Mouse (Mus musculus) stomach, postnatal 0 days (tissue): ENCODE data around the gene Snx4. TPM values are rescaled to one million over a fixed set of nuclear protein-coding genes. Genes with fewer than 3 reads are reported as not detected.
A peak's percentile ranks its signal among the peaks of the same experiment; 100 is the strongest.
"Not testable (repeated sequence)": the region's sequence is repeated elsewhere in the genome, so short reads cannot be mapped to it uniquely, and the experiment has no call there.

Experiments used
- ATAC-seq: fragments of 200-750 bp; cut with Nextera tagmentation; 2 replicates; pipeline ENCODE4 v1.8.0; 2017; ENCODE audit not compliant: low FRiP score, low TSS enrichment
- DNase-seq: peaks from one replicate; pipeline ENCODE4 v3.0.0-alpha.2; 2016; ENCODE audit warnings: low spot score
- H3K27ac ChIP-seq: fragments of 300-500 bp; sonication (generic); replicated peaks from 2 replicates; pipeline ENCODE4 v1.5.1; 2014; ENCODE audit warnings: mild to moderate bottlenecking, control low read depth
- H3K27me3 ChIP-seq: fragments of 300-500 bp; sonication (generic); 2 replicates; pipeline ENCODE4 v1.6.1; 2014; ENCODE audit warnings: low read length; ENCODE audit not compliant: control insufficient read depth, insufficient read depth
- H3K36me3 ChIP-seq: fragments of 300-500 bp; sonication (generic); 2 replicates; pipeline ENCODE4 v1.6.1; 2014; ENCODE audit warnings: low read length, mixed read lengths; ENCODE audit not compliant: control insufficient read depth, insufficient read depth
- H3K4me1 ChIP-seq: fragments of 300-500 bp; sonication (generic); replicated peaks from 2 replicates; pipeline ENCODE4 v1.6.1; 2014; ENCODE audit warnings: antibody characterized with exemption; ENCODE audit not compliant: control insufficient read depth, insufficient read depth
- H3K4me2 ChIP-seq: fragments of 300-500 bp; sonication (generic); replicated peaks from 2 replicates; pipeline ENCODE4 v1.6.1; 2014; ENCODE audit warnings: low read depth, mild to moderate bottlenecking, control low read depth, moderate library complexity
- H3K4me3 ChIP-seq: fragments of 300-500 bp; sonication (generic); 2 replicates; pipeline ENCODE4 v1.5.1; 2014; ENCODE audit warnings: low read depth, low read length, control low read depth
- H3K9ac ChIP-seq: fragments of 300-500 bp; sonication (generic); 2 replicates; pipeline ENCODE4 v1.6.1; 2014; ENCODE audit warnings: mild to moderate bottlenecking, low read length, control low read depth, mixed read lengths
- H3K9me3 ChIP-seq: fragments of 300-500 bp; sonication (generic); 2 replicates; pipeline ENCODE4 v1.6.1; 2016; ENCODE audit warnings: low read length; ENCODE audit not compliant: control insufficient read depth
- CTCF ChIP-seq: IDR thresholded peaks from 2 replicates; pipeline ENCODE4 v1.5.1; 2016; ENCODE audit warnings: antibody characterized with exemption, low read depth, mild to moderate bottlenecking, moderate library complexity
- EP300 ChIP-seq: optimal IDR thresholded peaks from 2 replicates; pipeline ENCODE3; 2016; ENCODE audit warnings: antibody characterized with exemption
- WGBS: fragments of 180-500 bp; shearing (Covaris S2); extraction: QIAGEN DNeasy Blood & Tissue Kit; methylation state at CpG from one replicate; pipeline ENCODE4 v1.1.7; 2014; 5-methylcytosine and 5-hydroxymethylcytosine counted together
- polyA plus RNA-seq: library from polyadenylated mRNA; unstranded; fragments of >200 nt; fragmentation: Nextera tagmentation; extraction: Ambion mirVana; gene quantifications from 2 replicates; pipeline ENCODE4 v1.2.1, GENCODE M21; 2015

Snx4 gene
- polyA plus RNA-seq = 59.3 and 59.7 TPM in 2 replicates

DNA sequence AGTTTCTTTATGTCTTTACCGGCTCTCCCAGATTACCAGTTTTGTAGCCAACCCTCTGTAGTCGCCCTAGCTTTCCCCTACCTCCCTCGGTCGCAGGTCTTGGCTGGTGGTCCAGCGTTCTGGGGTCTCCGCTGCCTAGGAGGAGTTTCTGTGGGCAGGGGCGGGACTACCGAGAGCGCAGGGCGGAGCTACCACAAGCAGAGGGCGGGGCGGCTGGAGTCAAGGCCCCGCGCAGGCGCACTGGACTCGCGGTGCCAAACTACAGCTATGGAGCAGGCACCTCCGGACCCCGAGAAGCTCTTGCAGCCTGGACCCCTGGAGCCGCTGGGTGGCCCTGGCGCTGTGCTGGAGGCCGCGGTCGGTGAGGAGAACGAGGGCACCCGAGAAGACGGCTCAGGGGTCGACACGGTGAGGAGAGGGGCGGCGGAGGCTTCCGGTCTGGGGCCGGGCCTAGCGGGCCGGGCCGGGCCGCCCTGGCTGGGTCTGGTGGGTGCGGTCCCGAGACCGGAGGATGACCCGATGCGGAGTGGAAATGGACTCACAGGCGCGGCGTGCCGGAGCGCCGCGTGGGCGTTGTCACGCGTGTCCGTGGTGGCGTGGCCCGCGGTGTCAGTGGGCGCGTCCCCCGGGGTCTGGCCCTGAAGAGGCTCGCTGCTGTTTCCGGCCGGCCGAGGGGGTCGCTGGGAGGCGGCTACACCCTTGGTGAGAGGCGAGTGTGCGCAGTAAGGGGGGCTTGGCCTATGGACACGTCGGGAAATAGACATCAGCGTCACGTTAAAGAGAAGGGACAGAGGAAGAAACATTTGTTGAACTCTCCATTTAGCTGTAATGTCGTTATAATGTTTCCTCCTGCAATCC lies at the start of gene Snx4:
Snx4 (plus strand) TSS at position 249 of the 858 bp plus-strand sequence.
- WGBS = under 1% methylated on average over 70 of the region's 72 CpGs
- peak; percentile 93 for ATAC-seq
- no peaks in the 10 kb centered on the region for H3K27me3 ChIP-seq

DNA sequence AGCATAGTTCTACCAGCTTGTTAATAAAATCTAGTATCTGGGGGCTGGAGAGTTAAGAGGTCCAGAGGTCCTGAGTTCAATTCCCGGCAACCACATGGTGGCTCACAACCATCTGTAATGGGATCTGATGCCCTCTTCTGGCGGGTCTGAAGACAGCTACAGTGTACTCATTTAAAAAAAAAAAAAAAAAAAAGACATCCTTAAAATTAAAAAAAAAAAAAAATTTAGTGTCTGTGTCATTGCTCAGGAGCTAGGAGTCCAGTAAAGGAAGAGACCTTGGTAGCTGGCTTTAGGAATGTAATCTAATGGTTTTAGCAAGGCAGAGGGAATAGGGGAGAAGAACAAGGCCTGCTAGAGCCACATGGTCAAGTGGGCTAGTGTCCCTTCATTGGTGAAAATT lies 40.4 kb upstream of the Snx4 start:
- ATAC-seq = no peak
- Histone ChIP-seq H3K4me2 (no peak overlapping the region), H3K36me3 (peaks cover 11% of the 10 kb centered on the region; the same call in 1 of the 2 replicates), H3K9ac (no peak overlapping the region), H3K4me1 (no peaks in the 10 kb centered on the region), H3K27ac (no peak overlapping the region), H3K27me3 (no peaks in the 10 kb centered on the region), H3K9me3 (no peaks in the 10 kb centered on the region), H3K4me3 (no peak overlapping the region)
- WGBS = 94% methylated on average over 2 of the region's 2 CpGs
- peak; percentile 15 for TF ChIP-seq CTCF
- no peak for TF ChIP-seq EP300
- no peak for DNase-seq

More for the DNA sequence above, at the start of gene Snx4:
- Histone ChIP-seq H3K4me1 (no peaks in the 10 kb centered on the region; the same call in 1 of the 2 replicates), H3K27ac (peak within 1 kb of the TSS; percentile 80), H3K36me3 (no peaks in the 10 kb centered on the region), H3K4me3 (peak within 1 kb of the TSS; percentile 95), H3K9me3 (no peaks in the 10 kb centered on the region), H3K9ac (peak within 1 kb of the TSS; percentile 96), H3K4me2 (peak within 1 kb of the TSS; percentile 67)
- TF ChIP-seq CTCF (peak; percentile 17; the same call in 1 of the 2 replicates), EP300 (no peak)
- DNase-seq = peak; percentile 95

DNA sequence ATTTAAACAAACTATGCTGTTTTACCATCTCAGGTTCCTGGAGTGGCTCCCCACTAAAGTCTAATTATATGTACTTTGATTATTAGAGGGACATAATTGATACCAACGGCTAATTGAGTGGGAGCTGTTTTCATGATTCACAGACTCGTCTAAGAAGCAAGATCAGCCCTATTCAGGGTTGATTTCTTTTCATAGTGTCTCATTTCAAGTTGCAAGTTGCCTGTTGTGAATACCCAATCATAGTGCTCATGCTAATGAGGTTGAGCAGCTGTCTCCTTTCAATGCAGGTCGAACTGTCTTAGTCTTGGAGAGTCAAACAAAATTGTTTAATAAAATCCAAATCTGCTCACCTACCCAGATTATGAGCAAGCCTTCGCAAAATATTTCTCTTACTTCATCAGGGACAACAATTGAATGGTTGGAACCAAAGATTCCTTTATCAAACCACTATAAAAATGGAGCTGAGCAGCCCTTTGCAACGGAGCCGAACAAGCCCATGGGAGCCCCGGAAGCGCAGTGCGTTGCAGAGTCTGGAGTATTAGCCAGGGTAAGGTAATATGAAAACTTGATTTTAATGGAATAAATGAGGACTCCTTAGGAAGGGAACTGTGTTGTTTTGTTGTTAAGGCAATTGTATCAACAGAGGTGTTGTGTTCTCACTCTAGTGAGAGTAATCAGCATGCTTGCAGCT lies 34.8 kb upstream of the Snx4 start:
- TF ChIP-seq CTCF (no peak), EP300 (no peak)
- DNase-seq (no peak), ATAC-seq (no peak)
- Histone ChIP-seq H3K4me2 (no peak overlapping the region), H3K4me3 (no peak overlapping the region), H3K9me3 (no peaks in the 10 kb centered on the region), H3K9ac (no peak overlapping the region), H3K27ac (no peak overlapping the region), H3K36me3 (peaks cover 3% of the 10 kb centered on the region), H3K4me1 (no peaks in the 10 kb centered on the region), H3K27me3 (no peaks in the 10 kb centered on the region)
- WGBS = 68% methylated on average over 9 of the region's 9 CpGs

DNA sequence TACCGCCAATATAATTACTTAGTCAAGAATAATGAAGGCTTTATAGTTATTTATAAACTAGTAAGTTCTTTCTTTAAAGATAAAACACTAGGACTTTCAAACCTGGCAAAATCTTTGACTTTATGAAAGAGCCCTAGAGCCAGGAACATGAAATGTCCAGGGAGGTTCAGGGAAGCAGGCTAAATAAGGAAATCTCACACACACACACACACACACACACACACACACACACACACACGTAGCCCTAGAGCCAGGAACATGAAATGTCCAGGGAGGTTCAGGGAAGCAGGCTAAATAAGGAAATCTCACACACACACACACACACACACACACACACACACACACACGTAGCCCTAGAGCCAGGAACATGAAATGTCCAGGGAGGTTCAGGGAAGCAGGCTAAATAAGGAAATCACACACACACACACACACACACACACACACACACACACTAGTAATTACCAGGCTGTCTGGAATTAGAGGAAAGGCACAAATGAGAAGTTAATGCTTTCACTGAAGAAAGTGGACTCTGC lies 33.6 kb upstream of the Snx4 start:
- H3K27ac ChIP-seq = peak overlapping the region; percentile 69
- not testable (repeated sequence) for H3K9ac ChIP-seq, H3K36me3 ChIP-seq, H3K9me3 ChIP-seq, H3K27me3 ChIP-seq, H3K4me2 ChIP-seq, DNase-seq, H3K4me3 ChIP-seq, H3K4me1 ChIP-seq
- peak; percentile 86 for ATAC-seq
- WGBS = 38% methylated on average over 3 of the region's 3 CpGs

DNA sequence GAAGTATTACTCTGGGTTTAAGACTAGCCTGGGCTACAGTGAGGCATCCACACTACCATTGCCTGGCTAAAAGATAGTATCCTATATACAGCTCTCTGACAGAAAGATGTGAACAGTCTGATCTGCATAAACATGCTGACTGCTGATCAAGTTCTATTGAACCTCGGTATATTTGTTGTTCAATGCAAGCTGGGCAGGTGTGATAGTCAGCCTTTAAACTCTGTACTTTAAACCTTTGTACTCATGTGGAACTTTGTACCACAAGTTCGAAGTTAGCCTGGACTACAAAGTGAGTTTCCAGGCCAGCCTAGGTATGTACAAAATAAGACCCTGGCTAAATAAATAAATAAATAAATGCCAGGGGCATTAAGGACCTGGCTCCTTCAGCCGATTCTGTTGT lies 28.8 kb upstream of the Snx4 start:
- H3K36me3 ChIP-seq = peaks cover 20% of the 10 kb centered on the region
- H3K9ac ChIP-seq = no peak overlapping the region
- no peak overlapping the region for H3K4me3 ChIP-seq
- no peak for TF ChIP-seq EP300
- no peak for TF ChIP-seq CTCF
- no peaks in the 10 kb centered on the region for H3K27me3 ChIP-seq
- 85% methylated on average over 3 of the region's 3 CpGs for WGBS
- ATAC-seq (no peak), DNase-seq (no peak)
- no peaks in the 10 kb centered on the region for H3K9me3 ChIP-seq
- H3K27ac ChIP-seq = no peak overlapping the region
- H3K4me1 ChIP-seq = no peaks in the 10 kb centered on the region
- H3K4me2 ChIP-seq = no peak overlapping the region
